Mouse (Mus musculus): ENCODE measurements around the gene Yae1d1. TPM values are rescaled to one million over a fixed set of nuclear protein-coding genes. Genes with fewer than 3 reads are reported as not detected.
"Not testable (repeated sequence)": the region's sequence is repeated elsewhere in the genome, so short reads cannot be mapped to it uniquely, and the experiment has no call there.

The Yae1d1 gene
- polyA plus RNA-seq, 1 experiment, result 37.4 TPM

- H3K9me3 ChIP-seq (replicated peaks; ENCODE audit: control insufficient read depth, insufficient read depth, low read length, poor library complexity, severe bottlenecking), result no peaks in the 10 kb centered on the region
- TF ChIP-seq CTCF (IDR thresholded peaks at IDR 0.05; ENCODE audit: low read depth, low read length), result no peak
- no peak for TF ChIP-seq EP300 (IDR thresholded peaks at IDR 0.05; ENCODE audit: insufficient read depth, low read depth, low read length)
- TF ChIP-seq POLR2A (IDR thresholded peaks at IDR 0.05; ENCODE audit: insufficient read depth, low read length), result no peak
- no peak overlapping the region for H3K27ac ChIP-seq (ENCODE audit: insufficient read depth, low read length)
Observed at GRCm38 (mm10) chr13:17974734-17975133, 18.4 kb downstream of the Yae1d1 start.

GRCm38 (mm10) chr13:17960613-17961012 lies 32.5 kb downstream of the Yae1d1 start:
- Histone ChIP-seq H3K27ac (ENCODE audit: insufficient read depth, low read length) (no peak overlapping the region), H3K27me3 (ENCODE audit: control insufficient read depth, insufficient read depth, low read length, poor library complexity, severe bottlenecking) (no peaks in the 10 kb centered on the region), H3K9me3 (replicated peaks; ENCODE audit: control insufficient read depth, insufficient read depth, low read length, poor library complexity, severe bottlenecking) (no peaks in the 10 kb centered on the region), H3K4me3 (ENCODE audit: low read depth, low read length) (no peak overlapping the region), H3K36me3 (ENCODE audit: control insufficient read depth, insufficient read depth, low read length, poor library complexity, severe bottlenecking) (no peaks in the 10 kb centered on the region), H3K9ac (ENCODE audit: low read depth, poor library complexity, severe bottlenecking) (no peak overlapping the region), H3K4me1 (ENCODE audit: control insufficient read depth, insufficient read depth, low read length) (no peaks in the 10 kb centered on the region)
- TF ChIP-seq POLR2A (IDR thresholded peaks at IDR 0.05; ENCODE audit: insufficient read depth, low read length) (no peak), EP300 (IDR thresholded peaks at IDR 0.05; ENCODE audit: insufficient read depth, low read depth, low read length) (no peak), CTCF (IDR thresholded peaks at IDR 0.05; ENCODE audit: low read depth, low read length) (no peak)

More at GRCm38 (mm10) chr13:17974734-17975133, 18.4 kb downstream of the Yae1d1 start:
- Histone ChIP-seq H3K27me3 (ENCODE audit: control insufficient read depth, insufficient read depth, low read length, poor library complexity, severe bottlenecking) (no peaks in the 10 kb centered on the region), H3K4me3 (ENCODE audit: low read depth, low read length) (no peak overlapping the region), H3K4me1 (ENCODE audit: control insufficient read depth, insufficient read depth, low read length) (no peaks in the 10 kb centered on the region), H3K9ac (ENCODE audit: low read depth, poor library complexity, severe bottlenecking) (no peak overlapping the region), H3K36me3 (ENCODE audit: control insufficient read depth, insufficient read depth, low read length, poor library complexity, severe bottlenecking) (no peaks in the 10 kb centered on the region)

DNA sequence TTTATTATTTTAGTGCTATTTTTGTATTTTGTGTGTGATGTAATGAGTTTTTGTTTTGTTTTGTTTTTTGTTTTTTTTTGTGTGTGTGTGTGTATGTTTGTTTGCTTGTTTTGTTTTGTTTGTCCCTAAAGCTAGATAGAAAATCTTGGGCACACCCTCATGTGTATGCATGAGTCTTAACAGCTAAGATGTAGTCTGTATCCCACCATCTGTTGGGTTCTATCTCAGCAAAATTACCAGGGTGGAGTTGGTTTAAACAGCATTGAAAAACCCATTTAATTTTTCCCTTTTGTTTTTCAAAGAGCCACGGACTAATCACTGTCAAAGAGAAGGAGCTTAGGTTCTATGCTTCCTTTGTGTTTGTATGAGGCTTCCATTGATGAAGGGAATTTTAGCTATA lies 38.9 kb downstream of the Yae1d1 start:
- Histone ChIP-seq H3K4me1 (ENCODE audit: control insufficient read depth, insufficient read depth, low read length) (no peaks in the 10 kb centered on the region), H3K27ac (ENCODE audit: insufficient read depth, low read length) (no peak overlapping the region), H3K9me3 (replicated peaks; ENCODE audit: control insufficient read depth, insufficient read depth, low read length, poor library complexity, severe bottlenecking) (no peaks in the 10 kb centered on the region), H3K4me3 (ENCODE audit: low read depth, low read length) (no peak overlapping the region), H3K27me3 (ENCODE audit: control insufficient read depth, insufficient read depth, low read length, poor library complexity, severe bottlenecking) (no peaks in the 10 kb centered on the region), H3K9ac (ENCODE audit: low read depth, poor library complexity, severe bottlenecking) (no peak overlapping the region), H3K36me3 (ENCODE audit: control insufficient read depth, insufficient read depth, low read length, poor library complexity, severe bottlenecking) (no peaks in the 10 kb centered on the region)
- TF ChIP-seq CTCF (IDR thresholded peaks at IDR 0.05; ENCODE audit: low read depth, low read length), result no peak
- no peak for TF ChIP-seq POLR2A (IDR thresholded peaks at IDR 0.05; ENCODE audit: insufficient read depth, low read length)
- TF ChIP-seq EP300 (IDR thresholded peaks at IDR 0.05; ENCODE audit: insufficient read depth, low read depth, low read length), result no peak

- H3K27ac ChIP-seq (ENCODE audit: insufficient read depth, low read length); H3K27me3 ChIP-seq (ENCODE audit: control insufficient read depth, insufficient read depth, low read length, poor library complexity, severe bottlenecking); H3K4me1 ChIP-seq (ENCODE audit: control insufficient read depth, insufficient read depth, low read length): not testable (repeated sequence)
Observed at GRCm38 (mm10) chr13:17950581-17950980, 42.6 kb downstream of the Yae1d1 start.

GRCm38 (mm10) chr13:17949555-17949954 lies 43.6 kb downstream of the Yae1d1 start:
- H3K4me3 ChIP-seq (ENCODE audit: low read depth, low read length), result peak overlapping the region; percentile 64
- peak overlapping the region; percentile 2; the same call in 1 of the 2 replicates for H3K9ac ChIP-seq (ENCODE audit: low read depth, poor library complexity, severe bottlenecking)
- no peaks in the 10 kb centered on the region for H3K4me1 ChIP-seq (ENCODE audit: control insufficient read depth, insufficient read depth, low read length)
- no peaks in the 10 kb centered on the region for H3K36me3 ChIP-seq (ENCODE audit: control insufficient read depth, insufficient read depth, low read length, poor library complexity, severe bottlenecking)
- no peak overlapping the region for H3K27ac ChIP-seq (ENCODE audit: insufficient read depth, low read length)
- TF ChIP-seq POLR2A (IDR thresholded peaks at IDR 0.05; ENCODE audit: insufficient read depth, low read length) (no peak), EP300 (IDR thresholded peaks at IDR 0.05; ENCODE audit: insufficient read depth, low read depth, low read length) (no peak), CTCF (IDR thresholded peaks at IDR 0.05; ENCODE audit: low read depth, low read length) (no peak)
- no peaks in the 10 kb centered on the region for H3K9me3 ChIP-seq (replicated peaks; ENCODE audit: control insufficient read depth, insufficient read depth, low read length, poor library complexity, severe bottlenecking)
- H3K27me3 ChIP-seq (ENCODE audit: control insufficient read depth, insufficient read depth, low read length, poor library complexity, severe bottlenecking), result no peaks in the 10 kb centered on the region

More at GRCm38 (mm10) chr13:17950581-17950980, 42.6 kb downstream of the Yae1d1 start:
- H3K9me3 ChIP-seq (replicated peaks; ENCODE audit: control insufficient read depth, insufficient read depth, low read length, poor library complexity, severe bottlenecking); H3K36me3 ChIP-seq (ENCODE audit: control insufficient read depth, insufficient read depth, low read length, poor library complexity, severe bottlenecking); H3K9ac ChIP-seq (ENCODE audit: low read depth, poor library complexity, severe bottlenecking); H3K4me3 ChIP-seq (ENCODE audit: low read depth, low read length): not testable (repeated sequence)

GRCm38 (mm10) chr13:17944078-17944917 lies 48.9 kb downstream of the Yae1d1 start, which contains the start of gene Rala:
TSS of gene Rala (minus strand) at chr13:17944239.
- TF ChIP-seq POLR2A (IDR thresholded peaks at IDR 0.05; ENCODE audit: insufficient read depth, low read length) (no peak), EP300 (IDR thresholded peaks at IDR 0.05; ENCODE audit: insufficient read depth, low read depth, low read length) (no peak), CTCF (IDR thresholded peaks at IDR 0.05; ENCODE audit: low read depth, low read length) (no peak)
- Histone ChIP-seq H3K4me3 (ENCODE audit: low read depth, low read length) (peak within 1 kb of the TSS; percentile 91), H3K4me1 (ENCODE audit: control insufficient read depth, insufficient read depth, low read length) (no peaks in the 10 kb centered on the region), H3K9ac (ENCODE audit: low read depth, poor library complexity, severe bottlenecking) (peak within 1 kb of the TSS; percentile 92), H3K9me3 (replicated peaks; ENCODE audit: control insufficient read depth, insufficient read depth, low read length, poor library complexity, severe bottlenecking) (no peaks in the 10 kb centered on the region), H3K36me3 (ENCODE audit: control insufficient read depth, insufficient read depth, low read length, poor library complexity, severe bottlenecking) (no peaks in the 10 kb centered on the region), H3K27ac (ENCODE audit: insufficient read depth, low read length) (peak within 1 kb of the TSS; percentile 22), H3K27me3 (ENCODE audit: control insufficient read depth, insufficient read depth, low read length, poor library complexity, severe bottlenecking) (no peaks in the 10 kb centered on the region)

Data from ES-Bruce4 (cell line).